7 mouse cellular contexts compared by ENCODE assay signal in the genomic region with DNA sequence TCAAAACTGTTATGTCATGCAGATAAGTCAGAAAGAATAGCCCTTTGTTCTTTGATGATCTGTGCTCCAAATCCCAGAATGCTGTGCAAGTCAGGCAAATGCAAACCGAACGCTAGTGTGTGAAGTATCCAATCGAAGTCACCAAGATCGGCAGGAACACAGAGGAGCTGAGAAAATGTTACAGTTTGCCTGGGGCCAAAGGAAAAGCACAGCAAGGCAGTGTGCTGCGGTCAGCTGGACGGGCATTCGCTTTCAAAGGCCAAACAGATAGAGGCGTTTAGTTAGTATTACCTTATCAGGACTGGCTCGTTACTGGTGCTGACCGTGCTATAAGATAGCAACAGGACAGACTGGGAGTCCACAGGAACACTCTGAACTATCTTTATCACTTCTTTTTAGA. TPM values are rescaled to one million over a fixed set of nuclear protein-coding genes. Genes with fewer than 3 reads are reported as not detected.
DNase-seq lines count a peak whose midpoint lies in the region; ATAC-seq lines count a peak whose summit lies in the region.

No protein-coding gene starts in this region.

- H3K9me3 ChIP-seq in embryonic facial prominence, embryonic 15.5 days (replicated peaks): no peaks in the 10 kb centered on the region

- H3K36me3 ChIP-seq in embryonic facial prominence, embryonic 15.5 days: no peaks in the 10 kb centered on the region

- H3K27ac ChIP-seq in embryonic facial prominence, embryonic 15.5 days (replicated peaks): no peak overlapping the region

- no peaks in the 10 kb centered on the region for H3K4me1 ChIP-seq in embryonic facial prominence, embryonic 15.5 days

- no peak overlapping the region for H3K9ac ChIP-seq in embryonic facial prominence, embryonic 15.5 days

- 30% methylated on average over 10 of the region's 10 CpGs for WGBS in embryonic facial prominence, embryonic 15.5 days

- H3K4me3 ChIP-seq in embryonic facial prominence, embryonic 15.5 days (replicated peaks): peak overlapping the region; percentile 9; the same call in 1 of the 2 replicates

- no peak for ATAC-seq in embryonic facial prominence, embryonic 15.5 days (ENCODE audit: insufficient number of reproducible peaks, low FRiP score, low TSS enrichment, low read depth)
- 0 out of 2 replicates have a peak, but pooled peaks have one; percentile 30 for ATAC-seq in megakaryocyte-erythroid progenitor cell, adult 5-6 weeks (replicated peaks; ENCODE audit: low FRiP score, low TSS enrichment, poor library complexity, severe bottlenecking)
- ATAC-seq in megakaryocyte progenitor cell, adult 5-6 weeks (replicated peaks; ENCODE audit: poor library complexity): no peak

- H3K27me3 ChIP-seq in embryonic facial prominence, embryonic 15.5 days: peaks cover 3% of the 10 kb centered on the region; the same call in 1 of the 2 replicates

- peak; percentile 9 to 22 for DNase-seq in layer of hippocampus, postnatal 14 days (ENCODE audit: low spot score in 2 of 2)
- DNase-seq in layer of hippocampus, adult 18-20 months (ENCODE audit: low spot score in 2 of 2): no peak
- DNase-seq in adrenal gland, postnatal 10 days: peak; percentile 13
- DNase-seq in spleen, postnatal 4 days (ENCODE audit: low spot score in 2 of 2): no peak

- H3K4me2 ChIP-seq in embryonic facial prominence, embryonic 15.5 days (replicated peaks): peak overlapping the region; percentile 26; the same call in 1 of the 2 replicates

RNA-seq across cellular contexts. Expression of a gene that starts 15.8 kb away (rescaled TPM):
- total RNA-seq in layer of hippocampus, postnatal 14 days (2021): 10 to 100 TPM; 15.0 to 19.4 TPM
- total RNA-seq in layer of hippocampus, adult 18-20 months (2021): 10 to 100 TPM; 16.9 to 17.8 TPM
- total RNA-seq in adrenal gland, postnatal 10 days (2021): under 1 TPM in 1 of 2 experiments, not detected in 1; 0.42 TPM
- polyA plus RNA-seq in embryonic facial prominence, embryonic 15.5 days (2015; fragmentation: Nextera tagmentation; extraction: Ambion mirVana): 3.9 and 4.0 TPM in 2 replicates
- total RNA-seq in megakaryocyte-erythroid progenitor cell, adult 5-6 weeks (2014; fragmentation: Nextera tagmentation): not detected in 2 replicates
- total RNA-seq in megakaryocyte-erythroid progenitor cell, adult 5-6 weeks (2017): not detected in 2 replicates
- total RNA-seq in megakaryocyte progenitor cell, adult 5-6 weeks (2015): not detected in 2 replicates
- total RNA-seq in megakaryocyte progenitor cell, adult 5-6 weeks (2017): not detected in 2 replicates

RNA-seq across cellular contexts. Expression of a gene that starts 18.7 kb away (rescaled TPM):
- 100 to 1,000 TPM; 105 to 109 TPM for total RNA-seq in layer of hippocampus, postnatal 14 days (2021)
- total RNA-seq in layer of hippocampus, adult 18-20 months (2021): 100 to 1,000 TPM; 102 to 105 TPM
- total RNA-seq in adrenal gland, postnatal 10 days (2021): 100 to 1,000 TPM in 1 of 2 experiments, 10 to 100 TPM in 1; 99.7 to 113 TPM
- 25.1 and 25.9 TPM in 2 replicates for polyA plus RNA-seq in embryonic facial prominence, embryonic 15.5 days (2015; fragmentation: Nextera tagmentation; extraction: Ambion mirVana)
- total RNA-seq in megakaryocyte-erythroid progenitor cell, adult 5-6 weeks (2014; fragmentation: Nextera tagmentation): 54.8 and 58.0 TPM in 2 replicates
- 92.9 and 118 TPM in 2 replicates for total RNA-seq in megakaryocyte-erythroid progenitor cell, adult 5-6 weeks (2017)
- 35.6 and 40.2 TPM in 2 replicates for total RNA-seq in megakaryocyte progenitor cell, adult 5-6 weeks (2015)
- total RNA-seq in megakaryocyte progenitor cell, adult 5-6 weeks (2017): 67.1 and 84.3 TPM in 2 replicates

Comparison
In these comparisons a context has a peak if more than half of its experiments do, and no peak if none do; other contexts are left out.
1. DNase-seq: peak in layer of hippocampus, postnatal 14 days (2 of 2) and adrenal gland, postnatal 10 days (single experiment); none in layer of hippocampus, adult 18-20 months (0 of 2) and spleen, postnatal 4 days (0 of 2).
2. RNA of a gene that starts 15.8 kb away (total RNA-seq): 15.0 to 19.4 TPM in layer of hippocampus, postnatal 14 days and 16.9 to 17.8 TPM in layer of hippocampus, adult 18-20 months; 0.42 TPM in adrenal gland, postnatal 10 days, not detected in megakaryocyte-erythroid progenitor cell, adult 5-6 weeks and not detected in megakaryocyte progenitor cell, adult 5-6 weeks; every median in the first group is over 10 times any median in the second.